Mouse (Mus musculus) right cerebral cortex, postnatal 36 days (tissue): ENCODE measurements around the gene Ccdc127.
A peak's percentile ranks its signal among the peaks of the same experiment; 100 is the strongest.

Experiments
- DNase-seq, 2 experiments: peaks; one replicate each; pipeline ENCODE4 v3.0.0; 2022; ENCODE audit warnings: low spot score in 2 of 2, mixed read lengths in 1 of 2

Gene Ccdc127

DNA sequence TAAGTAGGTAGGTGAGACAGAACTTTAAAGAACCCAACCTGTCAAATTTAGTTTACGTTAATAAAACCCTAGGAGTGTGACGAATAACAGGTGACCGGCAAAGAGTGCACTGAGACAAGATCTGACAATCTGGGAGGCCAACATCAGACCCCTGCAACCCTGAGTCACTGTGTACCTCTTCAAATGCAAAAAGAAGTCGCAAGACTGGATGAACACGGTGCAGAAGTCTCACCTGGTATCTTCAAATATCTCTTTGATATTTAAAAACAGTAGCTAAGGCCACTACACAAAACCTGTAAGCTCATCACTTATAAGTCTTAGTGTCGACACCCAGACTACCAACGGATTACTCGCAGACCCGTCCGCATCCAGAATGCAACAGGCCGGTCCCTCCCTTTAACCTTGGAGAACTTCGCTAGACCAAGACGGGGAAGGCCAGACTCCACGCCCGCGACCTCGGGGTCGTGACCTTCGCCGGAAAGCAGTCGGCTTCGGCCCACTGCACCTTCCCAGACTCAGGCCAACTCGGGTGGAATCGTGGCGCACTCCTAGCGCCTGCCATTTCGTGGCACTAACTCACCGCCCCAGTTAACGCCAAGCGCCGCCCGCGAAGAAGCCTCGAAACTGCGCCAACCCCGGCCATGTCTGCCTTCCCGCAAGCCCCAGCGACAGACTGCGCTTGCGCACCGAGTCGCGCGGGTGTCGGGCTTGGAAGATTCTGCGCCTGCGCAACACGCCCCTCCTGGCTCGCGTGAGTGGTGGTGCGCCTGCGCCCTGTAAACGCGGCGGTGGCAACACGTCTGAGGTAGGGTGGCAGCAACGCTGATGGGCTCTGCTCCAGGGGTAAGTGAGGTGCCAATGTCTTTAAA lies at the start of gene Ccdc127, which contains the start of gene Sdha:
Gene Ccdc127, plus strand, starts transcription at position 744 of the 869 bp plus-strand sequence.
Gene Sdha, minus strand, starts transcription at position 715 of the 869 bp plus-strand sequence.
- peak; percentile 92 for DNase-seq

DNA sequence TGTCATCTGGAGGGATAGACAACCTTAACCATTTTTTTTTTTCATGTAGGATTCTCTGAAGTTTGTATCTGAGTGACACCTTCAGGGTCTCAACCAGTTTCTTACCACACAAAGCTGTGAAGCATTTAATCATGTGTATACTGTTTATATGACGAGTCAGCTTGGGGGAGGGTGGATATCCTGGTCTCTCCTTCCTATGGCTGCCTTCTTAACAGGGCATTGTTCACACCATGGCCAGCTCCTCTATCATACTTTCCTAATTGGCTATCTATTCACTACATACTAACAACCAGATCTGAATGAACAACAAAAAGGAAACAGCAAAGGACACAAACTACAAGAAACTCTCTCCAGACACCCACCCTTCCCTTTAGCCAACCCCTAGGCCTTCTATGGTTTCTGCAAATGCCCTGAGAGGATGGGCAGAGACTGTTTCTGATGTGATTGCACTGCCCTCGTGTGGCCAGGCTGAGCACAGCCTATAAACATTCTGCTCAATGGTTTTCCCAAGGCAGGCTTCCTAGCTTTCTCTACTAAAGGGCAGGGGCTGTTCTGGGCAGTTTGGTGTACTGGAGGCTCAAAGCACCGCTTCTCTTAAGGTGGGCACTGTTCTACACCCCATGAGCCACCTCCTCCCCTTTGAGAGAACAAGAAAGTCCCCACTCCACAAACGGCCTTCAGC lies 49.0 kb upstream of the Ccdc127 start:
- DNase-seq, result peak; percentile 51 to 60

DNA sequence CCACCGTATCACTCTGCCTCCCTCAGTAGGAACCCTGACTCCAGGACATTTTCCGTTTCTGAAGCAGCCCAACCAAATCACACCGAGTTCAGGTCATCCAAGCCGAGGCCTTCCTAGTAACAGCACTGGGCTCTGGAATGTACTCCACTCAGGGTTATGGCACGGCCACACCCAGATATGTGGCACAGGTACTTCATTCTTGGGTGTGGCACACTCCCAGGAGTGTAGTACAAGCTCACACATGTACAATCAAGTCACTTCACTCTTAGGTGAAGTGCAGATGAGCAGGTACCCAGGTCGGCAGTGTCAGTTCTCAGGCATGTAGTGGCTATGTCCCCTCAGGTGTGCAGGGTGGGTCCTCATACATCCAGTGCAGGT lies 48.5 kb upstream of the Ccdc127 start:
- DNase-seq, result no peak

DNA sequence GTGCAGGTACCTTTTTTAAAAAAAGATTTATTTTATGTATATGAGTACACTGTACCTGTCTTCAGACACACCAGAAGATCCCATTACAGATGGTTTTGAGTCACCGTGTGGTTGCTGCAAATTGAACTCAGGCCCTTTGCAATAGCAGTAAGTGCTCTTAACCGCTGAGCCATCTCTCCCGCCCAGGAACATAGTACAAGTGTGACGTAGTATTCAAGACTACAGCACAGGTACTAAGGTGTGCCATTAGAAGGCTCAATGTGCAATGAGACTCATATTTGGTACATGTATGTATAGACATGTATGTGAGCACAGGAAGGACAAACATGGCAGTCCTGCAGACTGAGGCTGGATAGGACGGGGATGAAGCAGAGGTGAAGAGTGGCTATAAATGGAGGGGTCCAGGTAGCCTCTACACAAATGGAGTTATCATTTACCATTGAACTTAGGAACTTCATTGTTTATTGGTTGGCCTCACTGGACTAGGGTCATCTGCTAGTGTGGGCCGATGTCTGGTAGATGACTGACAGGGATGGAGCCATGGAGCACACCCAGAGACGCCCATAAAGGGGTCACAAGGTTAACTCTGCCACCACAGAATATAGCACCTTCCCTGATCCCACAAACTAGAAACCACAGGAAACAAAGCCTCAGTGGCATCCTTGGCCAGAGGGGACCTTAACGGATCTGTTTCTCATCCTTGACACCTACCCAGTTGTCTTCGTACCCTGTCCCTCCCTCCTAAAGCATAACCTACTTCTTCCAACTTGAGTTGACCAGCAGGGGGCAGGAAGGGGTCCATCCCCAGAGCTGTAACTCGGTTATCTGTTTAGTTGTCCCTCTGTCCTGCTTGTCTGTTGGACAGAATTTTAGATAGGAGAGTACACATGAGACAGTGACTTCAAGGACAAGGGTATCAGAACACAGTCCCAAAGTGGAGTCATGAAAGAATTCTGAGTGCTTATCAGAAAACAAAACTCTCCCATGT lies 47.8 kb upstream of the Ccdc127 start:
- no peak for DNase-seq

DNA sequence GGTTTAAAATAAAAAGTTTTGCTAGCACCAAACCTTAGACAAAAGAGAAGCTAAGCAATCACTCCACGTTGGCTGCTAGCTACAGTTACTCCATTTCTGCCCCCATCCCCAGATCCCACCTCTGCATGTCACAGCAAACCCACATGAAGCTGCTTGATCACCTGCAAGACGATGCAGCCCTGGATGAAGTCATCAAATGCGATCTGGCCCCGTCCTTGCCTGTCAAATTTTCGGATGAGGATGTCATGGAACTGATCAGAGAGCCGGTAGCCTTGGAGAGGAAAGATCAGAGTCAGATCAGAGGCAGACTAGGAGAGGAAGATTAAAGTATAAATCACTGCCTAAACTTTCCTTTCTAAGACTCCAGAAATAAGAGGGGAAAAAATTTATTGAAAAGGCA lies 44.7 kb upstream of the Ccdc127 start:
- no peak for DNase-seq

DNA sequence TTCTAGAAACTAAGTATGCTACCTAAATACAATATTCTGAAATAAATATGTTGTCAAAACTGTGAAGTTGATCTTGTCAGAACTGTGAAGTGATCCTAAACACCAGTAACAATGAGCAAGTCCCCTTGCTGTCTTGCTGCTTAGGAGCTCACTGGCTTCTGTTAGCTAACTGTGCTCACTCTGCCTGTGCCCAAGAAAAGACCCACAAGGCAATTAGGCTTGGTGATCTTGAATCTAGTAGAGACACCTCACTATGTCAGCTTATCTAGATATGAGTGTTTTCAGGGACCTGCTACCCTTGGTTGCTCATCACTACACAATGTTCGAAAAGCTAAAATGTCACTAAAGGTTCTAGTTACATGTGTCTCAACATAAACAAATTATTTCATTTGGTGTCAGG lies 44.3 kb upstream of the Ccdc127 start:
- DNase-seq, result no peak

DNA sequence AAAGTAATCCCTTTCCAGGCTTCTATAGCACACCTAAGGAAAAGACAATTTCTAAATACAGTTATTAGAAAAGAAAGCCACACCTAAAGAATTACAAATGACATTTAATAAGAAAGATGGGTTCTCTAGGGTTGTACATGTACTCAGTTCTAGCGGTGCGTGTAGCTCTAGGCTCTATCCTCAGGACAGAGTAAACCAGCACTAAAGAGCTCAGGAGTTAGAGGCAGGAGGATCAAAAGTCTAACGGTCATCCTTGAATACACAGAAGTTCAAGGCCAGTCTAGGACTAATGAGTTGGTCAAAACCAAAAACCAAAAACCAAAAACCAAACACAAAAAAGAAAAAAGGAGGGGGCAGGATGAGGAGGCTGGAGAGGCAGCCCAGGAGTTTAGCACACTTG lies 35.5 kb upstream of the Ccdc127 start:
- no peak for DNase-seq

DNA sequence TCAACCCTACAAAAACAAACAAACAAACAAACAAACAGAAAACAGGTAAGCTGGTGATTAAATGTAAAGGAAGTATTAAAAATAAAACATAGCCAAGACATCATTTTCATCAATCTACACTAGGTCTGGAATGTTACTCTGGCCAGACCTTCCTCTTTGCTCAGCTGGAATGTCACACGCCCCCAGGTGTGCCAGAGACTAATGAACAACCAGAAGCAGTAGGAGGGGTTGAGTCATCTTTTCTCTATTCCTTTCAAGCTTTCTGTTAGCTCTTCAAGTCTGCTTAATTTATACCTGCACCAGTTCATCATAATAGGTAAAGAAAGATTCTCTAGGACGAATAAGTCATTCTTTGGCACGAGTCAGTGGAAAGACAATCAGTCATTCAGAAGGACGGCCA lies 33.7 kb upstream of the Ccdc127 start:
- DNase-seq, result no peak

DNA sequence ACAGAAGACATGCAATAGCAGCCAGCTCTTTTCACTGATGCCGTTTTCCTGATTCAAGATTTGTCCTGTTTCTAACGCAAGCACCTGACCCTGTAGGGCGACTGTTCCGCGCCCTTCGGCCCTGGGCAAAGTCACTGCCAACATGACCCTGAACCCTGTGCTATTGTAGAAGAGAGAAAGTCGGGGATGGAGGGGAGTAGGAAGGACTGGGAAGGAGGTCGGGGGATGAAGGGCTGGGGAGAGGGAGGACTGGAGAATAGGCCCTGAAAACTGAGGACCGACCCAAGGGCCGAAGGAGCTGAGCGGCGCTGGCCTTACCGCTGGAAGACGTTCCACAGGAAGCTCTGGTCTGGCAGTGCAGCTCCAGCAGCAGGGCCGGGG lies 33.3 kb upstream of the Ccdc127 start:
- no peak for DNase-seq

DNA sequence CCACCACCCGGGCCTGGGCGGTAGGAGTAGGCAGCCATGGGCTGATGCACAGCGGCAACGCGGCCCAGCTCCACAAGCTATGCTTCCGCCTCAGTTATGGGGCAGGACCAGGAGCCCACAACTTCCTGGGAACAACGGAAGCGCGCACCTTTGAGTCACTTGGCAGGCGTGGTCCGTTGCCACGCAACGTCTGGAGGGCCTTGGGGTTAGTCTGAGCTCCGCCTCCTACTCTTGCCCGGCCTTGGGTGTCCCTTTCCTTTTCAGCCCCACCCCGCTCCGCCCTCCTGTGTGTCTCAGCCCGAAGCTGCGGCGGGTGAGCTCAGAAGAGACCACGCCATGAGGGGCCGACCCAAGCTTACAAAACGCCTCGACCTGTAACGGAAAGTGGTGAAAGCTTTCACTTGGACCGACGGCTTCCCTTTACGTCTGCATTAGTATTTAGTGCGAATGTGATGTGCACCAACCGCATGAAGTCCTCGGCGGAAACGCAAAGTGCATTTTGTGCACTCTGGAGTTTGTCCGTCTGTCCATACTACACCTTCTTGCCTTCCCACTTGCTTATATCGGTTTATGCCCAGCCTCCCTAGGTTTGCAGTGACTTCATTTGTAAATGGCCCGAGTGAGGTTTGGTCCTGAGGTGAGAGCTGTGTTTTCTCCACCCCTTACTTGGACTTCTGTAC lies 32.8 kb upstream of the Ccdc127 start, which contains the start of gene Pdcd6:
Gene Pdcd6, minus strand, starts transcription at position 411 of the 680 bp plus-strand sequence.
- DNase-seq, result peak; percentile 89 to 94

DNA sequence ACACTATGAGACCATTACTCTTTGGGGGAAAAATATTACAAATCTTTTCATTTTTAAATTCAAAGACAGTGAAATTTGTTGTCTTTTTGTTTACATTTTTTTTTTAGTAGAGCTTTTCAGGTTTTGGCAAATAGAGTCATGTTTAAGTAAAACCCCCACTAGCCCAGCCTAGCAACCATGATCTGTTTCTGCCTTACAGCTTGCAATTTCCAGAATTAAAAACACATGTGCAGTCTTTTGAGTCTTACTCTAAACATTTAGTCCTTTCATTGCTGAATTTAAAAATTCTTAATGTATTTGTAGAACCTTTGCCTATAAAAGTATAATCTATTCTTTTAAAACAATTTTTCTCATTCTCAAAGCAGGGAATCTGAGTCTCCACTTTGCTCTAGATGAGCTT lies 20.8 kb upstream of the Ccdc127 start:
- no peak for DNase-seq

DNA sequence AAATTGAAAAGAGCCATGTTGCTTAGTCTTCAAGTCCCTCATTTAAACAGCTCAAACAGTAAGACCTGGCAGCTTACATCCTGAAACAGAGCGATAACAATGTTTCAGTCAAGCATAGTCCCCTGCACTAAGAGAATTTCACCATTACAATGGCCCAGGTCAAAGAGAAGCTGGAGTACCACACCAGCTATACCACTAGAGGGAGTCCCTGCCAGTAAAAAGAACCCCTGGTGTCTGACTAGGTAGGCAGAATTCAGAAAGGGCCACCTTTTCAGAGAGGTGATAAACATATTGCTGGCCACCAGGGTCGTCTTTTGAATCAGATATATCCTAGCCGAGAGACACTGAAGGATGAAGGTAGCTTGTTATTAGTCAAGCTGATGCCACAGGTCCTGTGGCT lies 9.1 kb upstream of the Ccdc127 start:
- DNase-seq, result no peak

DNA sequence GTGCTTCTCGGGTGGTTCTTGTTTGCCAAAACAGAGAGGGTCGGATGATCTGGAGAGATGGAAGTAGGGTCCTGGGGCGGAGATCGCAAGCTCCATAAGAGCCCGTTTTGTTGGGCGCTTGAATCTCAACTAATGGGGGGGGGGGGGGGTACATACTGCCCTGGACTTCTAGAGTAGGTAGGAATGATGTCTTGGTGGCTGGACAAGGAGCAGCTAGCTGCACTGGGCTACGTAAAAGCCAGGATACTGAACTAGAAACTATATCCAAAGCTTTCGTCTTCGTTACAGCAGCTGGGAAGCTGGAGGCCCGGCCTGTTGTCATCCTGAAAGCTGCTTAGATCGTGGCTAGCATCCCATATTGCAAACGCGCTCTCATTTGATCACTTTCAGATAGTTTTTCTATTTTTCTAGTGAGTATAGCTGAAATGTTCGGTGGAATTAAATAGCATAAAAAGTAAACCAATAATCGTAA lies 362 bp downstream of the Ccdc127 start:
- DNase-seq, result no peak

DNA sequence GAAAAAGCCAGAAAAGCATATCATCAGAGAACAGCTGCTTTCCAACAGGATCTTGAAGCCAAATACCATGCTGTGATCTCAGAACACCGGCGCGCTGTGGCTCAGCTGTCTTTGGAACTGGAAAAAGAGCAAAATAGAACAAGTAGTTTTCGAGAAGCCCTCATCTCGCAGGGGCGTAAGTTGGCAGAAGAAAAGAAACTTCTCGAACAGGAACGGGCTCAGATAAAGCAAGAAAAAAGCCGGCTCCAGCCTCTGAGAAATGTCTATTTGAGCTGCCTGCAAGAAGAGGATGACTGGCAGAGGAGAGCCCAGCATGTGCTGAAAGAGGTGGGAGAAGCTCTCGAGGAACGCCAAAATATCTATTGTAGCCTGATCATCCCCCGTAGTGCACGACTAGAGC lies 6.4 kb downstream of the Ccdc127 start:
- peak in 1 of 2 experiments; percentile 23 for DNase-seq

DNA sequence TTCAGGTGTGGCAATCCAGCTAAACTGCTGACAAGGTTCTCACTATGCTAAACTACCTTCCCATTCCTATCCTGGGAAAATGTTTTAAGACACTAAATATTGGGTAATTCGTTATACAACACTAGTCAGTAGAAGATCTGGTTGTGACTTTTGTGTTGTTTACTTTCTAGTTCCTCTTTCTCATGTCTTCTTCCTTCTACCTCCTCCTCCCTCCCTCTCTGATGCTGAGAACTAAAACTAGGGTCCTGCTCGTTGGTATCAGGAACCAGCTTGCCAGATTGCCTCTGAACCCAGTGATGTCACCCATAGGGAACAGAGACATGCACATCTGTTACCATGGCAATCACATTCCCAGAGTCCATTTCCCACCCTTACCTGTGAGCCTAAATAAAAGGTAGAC lies 12.1 kb downstream of the Ccdc127 start:
- DNase-seq, result no peak

DNA sequence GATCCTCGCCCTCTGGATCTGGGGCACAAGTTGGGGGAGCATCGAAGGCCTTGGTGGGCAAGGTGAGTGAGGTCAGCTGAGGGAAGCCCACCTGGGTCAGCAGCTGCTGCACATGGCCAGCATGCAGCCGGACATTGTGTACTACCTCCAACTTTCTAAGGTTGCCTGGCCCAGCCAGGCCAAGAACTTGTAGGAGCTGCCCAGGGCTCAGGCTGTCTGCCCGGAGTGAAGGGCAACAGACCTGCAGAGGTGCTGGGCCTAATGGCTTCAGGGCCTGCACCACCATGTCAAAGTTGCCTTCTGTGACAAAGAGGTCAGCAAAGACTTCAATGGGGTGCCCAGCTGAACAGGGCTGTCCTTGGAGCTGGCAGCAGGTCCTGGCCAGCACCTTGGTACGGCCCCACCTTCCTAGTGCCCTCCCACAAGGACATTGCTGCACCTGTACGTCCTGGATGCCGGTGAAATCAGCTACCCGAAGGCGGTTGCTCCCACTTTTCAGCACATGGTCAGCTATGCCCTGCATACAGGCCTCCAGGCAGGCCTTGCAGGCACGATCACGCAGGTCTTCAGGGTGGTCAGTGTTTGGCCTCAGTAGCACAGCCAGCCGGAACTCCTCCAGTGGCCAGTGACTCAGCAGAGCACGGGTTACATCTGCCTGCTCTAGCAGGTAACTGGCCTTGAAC lies 13.2 kb downstream of the Ccdc127 start:
- no peak for DNase-seq

DNA sequence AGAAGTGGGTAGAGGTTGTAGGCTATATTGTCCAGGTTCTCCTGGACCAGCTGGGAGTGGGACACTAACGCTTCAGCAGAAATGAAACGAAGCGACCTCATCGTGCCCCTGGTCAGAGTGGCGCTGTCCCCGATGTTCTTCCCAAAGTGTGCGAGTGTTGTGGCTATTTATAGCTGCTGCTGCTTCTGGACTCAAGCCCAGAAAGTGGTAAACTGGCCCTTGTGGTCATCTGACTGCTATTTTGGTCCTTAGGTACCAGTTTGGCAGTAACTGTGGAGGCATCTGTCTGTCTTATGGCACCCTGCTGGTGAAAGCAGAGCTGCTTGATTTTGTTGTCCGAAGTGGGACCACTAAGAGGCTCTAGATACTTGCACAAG lies 13.7 kb downstream of the Ccdc127 start, which contains the start of gene Lrrc14b:
Gene Lrrc14b, minus strand, starts transcription at position 147 of the 377 bp plus-strand sequence.
- no peak for DNase-seq

DNA sequence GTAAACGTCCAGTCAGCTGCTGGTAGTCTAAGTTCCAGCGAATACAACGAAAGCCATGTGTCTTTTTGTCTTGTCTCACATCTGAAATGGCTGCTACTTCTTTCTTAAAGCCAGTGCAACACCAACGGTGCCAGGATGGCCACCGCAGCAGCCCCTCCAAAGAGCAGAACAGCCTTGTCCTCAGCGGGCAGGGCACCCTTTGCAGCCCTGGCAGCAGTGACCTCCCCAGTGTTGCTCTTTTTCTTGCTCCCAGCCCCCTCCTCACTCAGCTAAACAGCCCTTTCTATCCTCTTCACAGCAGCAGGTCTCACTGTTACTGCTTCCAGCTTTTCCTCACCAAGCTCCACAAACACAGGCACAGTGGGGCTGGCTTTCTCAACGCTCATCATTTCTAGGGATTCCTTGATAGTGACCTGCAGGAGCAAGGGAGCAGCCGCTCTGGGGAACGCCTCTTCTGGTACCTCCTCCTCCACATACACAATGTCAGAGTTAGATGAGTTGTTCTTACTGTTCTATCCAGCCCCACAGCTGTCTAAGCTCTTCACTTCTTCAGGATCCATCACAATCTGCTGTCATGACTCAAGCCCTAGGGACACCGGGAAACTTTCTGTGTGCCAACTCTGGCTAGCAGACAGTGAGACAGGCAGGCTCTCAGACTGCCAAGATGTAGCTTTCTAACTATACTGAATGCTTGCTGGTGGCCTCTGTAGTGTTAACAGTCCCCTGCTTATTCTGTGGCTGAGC lies 31.6 kb downstream of the Ccdc127 start:
- DNase-seq, result no peak

DNA sequence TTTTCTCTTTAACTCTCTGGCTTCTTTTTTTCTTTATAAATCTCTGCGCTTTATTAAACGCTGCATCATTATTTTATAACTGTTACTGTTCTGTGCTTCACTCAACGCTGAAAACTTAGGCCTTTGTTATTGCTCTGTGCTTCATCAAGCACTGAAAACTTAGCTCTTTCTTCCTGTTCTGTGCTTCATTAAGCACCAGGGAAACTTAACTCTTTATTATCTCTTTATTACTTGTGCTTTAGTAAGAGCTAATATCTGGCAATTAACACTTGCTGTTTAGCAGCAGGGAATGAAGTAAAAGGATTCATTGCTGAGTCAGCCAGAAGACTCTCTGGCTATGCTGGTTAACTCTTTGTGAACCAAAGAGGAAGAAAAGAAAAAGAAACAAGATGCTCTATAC lies 32.2 kb downstream of the Ccdc127 start:
- DNase-seq, result no peak

DNA sequence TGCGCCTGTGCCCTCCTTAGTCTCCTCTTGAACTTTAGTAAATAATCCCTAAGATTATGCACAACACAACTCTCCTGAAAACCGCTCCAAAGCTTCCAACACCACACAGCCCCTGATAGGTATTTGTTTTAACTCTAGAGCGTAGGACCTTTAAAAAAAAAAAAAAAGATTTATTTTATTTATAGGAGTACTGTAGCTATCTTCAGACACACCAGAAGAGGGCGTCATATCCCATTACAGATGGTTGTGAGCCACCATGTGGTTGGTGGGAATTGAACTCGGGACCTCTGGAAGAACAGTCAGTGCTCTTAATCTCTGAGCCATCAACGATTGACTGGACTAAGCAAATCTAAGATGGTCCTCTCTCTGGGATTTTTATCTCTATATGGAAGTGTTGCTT lies 39.6 kb downstream of the Ccdc127 start:
- no peak for DNase-seq
